Mouse (Mus musculus): Measurements from ENCODE around the gene Rnaset2b. TPM values are rescaled to one million over a fixed set of nuclear protein-coding genes. Genes with fewer than 3 reads are reported as not detected.
"Not testable (repeated sequence)": the region's sequence is repeated elsewhere in the genome, so short reads cannot be mapped to it uniquely, and the experiment has no call there.

Gene Rnaset2b
- polyA plus RNA-seq, 1 experiment from 2014 or later, result 85.4 TPM

DNA sequence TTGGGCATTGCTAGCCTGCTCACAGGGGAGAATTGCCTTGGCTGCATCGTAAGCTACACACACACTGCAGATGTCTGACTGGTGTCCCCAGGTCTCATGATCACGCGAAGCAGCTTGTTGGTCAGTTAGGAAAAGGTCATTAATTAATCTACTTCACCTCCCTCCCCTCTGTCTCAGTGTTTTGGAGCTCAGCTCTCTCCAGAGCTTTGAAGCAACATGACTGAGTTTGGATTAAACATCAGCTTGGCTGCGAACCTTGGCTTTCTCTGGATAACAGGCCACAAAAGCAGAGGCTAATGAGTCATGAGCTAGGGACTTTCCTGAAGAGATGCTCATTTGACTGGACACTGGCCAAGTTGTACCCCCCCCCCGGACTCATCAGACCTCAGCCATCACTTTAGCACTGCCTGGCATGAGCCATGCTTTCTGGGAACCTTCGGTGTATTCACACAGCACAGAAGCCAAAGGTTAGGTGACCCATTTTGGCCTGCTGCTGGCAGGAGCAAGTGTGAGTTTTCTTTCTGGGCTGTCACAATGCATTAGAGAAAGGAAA, 60.3 kb downstream of the Rnaset2b start:
- not testable (repeated sequence) for ATAC-seq (replicated peaks); H3K4me3 ChIP-seq; H3K36me3 ChIP-seq; H3K9ac ChIP-seq (replicated peaks); H3K27me3 ChIP-seq; H3K4me1 ChIP-seq; H3K4me2 ChIP-seq (replicated peaks); H3K27ac ChIP-seq (replicated peaks); H3K9me3 ChIP-seq
- WGBS, result 70% methylated on average over 3 of the region's 6 CpGs

DNA sequence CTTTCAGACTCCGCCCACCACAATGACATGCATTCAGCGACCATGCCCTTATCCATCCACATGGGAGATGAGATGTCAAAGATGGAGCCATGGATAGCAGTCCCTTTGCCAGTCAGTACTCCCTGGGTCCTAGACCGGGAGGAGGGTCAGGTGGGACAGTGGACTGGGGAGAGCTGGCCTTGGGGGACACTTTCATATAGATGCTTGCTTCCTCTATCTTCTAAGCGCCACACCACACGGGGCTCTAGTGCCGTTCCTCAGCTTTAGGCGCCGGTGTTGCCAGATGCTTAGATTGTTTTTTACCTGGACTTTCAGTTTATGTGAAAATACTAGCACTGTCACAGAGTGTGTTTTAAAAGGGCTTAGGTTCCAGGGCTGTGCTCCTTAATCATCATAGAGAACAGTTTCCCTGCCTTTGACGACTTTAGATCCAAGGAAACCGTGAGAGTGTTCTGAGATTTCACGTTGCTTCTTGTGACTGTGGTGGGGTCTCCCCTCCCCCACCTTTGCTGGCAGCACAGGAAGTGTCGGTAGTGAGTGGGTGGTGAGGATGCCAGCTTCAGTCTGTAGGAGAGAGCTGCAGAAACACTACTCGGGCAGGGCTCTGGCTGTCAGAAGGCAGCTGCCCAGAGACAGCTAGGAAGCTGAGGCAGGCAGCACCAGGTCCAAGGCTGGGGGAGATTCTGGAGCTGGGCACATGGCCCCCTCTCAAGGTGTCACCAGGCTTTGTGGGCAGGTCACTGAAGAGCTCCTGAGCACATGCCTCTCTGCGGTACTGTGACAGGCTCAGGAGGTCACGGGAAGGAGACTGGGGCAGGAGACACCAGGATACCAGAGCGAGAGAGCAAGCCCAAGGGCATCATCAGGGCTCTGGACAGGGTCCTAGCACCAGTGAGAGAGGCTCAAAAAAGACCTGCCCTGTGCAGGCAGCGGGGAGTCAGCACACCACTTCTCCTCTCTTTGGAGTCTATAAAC, 63.0 kb downstream of the Rnaset2b start:
- WGBS, result 57% methylated on average over 3 of the region's 17 CpGs
- not testable (repeated sequence) for H3K4me3 ChIP-seq; H3K36me3 ChIP-seq; H3K27ac ChIP-seq (replicated peaks); H3K27me3 ChIP-seq; H3K4me1 ChIP-seq; H3K9me3 ChIP-seq; H3K4me2 ChIP-seq (replicated peaks); H3K9ac ChIP-seq (replicated peaks)
- ATAC-seq (replicated peaks), result peak; percentile 74; the same call in 1 of the 2 replicates

Other genes starting within 250 kb of the Rnaset2b start
- gene Ezr, start 187.8 kb upstream of the Rnaset2b start, polyA plus RNA-seq (2015; fragmentation: Nextera tagmentation; extraction: Ambion mirVana), result 112 and 125 TPM in 2 replicates
- 48.2 and 51.7 TPM in 2 replicates for gene Rsph3b, start 22.0 kb upstream of the Rnaset2b start, polyA plus RNA-seq (2015; fragmentation: Nextera tagmentation; extraction: Ambion mirVana)
- gene Tagap1, start 9.5 kb upstream of the Rnaset2b start, polyA plus RNA-seq (2015; fragmentation: Nextera tagmentation; extraction: Ambion mirVana), result 46.1 and 48.1 TPM in 2 replicates
- gene Gm49721, start 8.3 kb downstream of the Rnaset2b start, polyA plus RNA-seq (2015; fragmentation: Nextera tagmentation; extraction: Ambion mirVana), result 0.20 and 0.42 TPM in 2 replicates
- not detected in 2 replicates for gene Gm1604a, start 54.9 kb downstream of the Rnaset2b start, polyA plus RNA-seq (2015; fragmentation: Nextera tagmentation; extraction: Ambion mirVana)
- gene Rps6ka2, start 199.5 kb downstream of the Rnaset2b start, polyA plus RNA-seq (2015; fragmentation: Nextera tagmentation; extraction: Ambion mirVana), result 23.0 and 25.0 TPM in 2 replicates